Mouse (Mus musculus) heart, embryonic 12.5 days (tissue): ENCODE data around the gene St3gal2. TPM values are rescaled to one million over a fixed set of nuclear protein-coding genes. Genes with fewer than 3 reads are reported as not detected.
"Not testable (repeated sequence)": the region's sequence is repeated elsewhere in the genome, so short reads cannot be mapped to it uniquely, and the experiment has no call there.

ENCODE experiments used
- ATAC-seq: fragments of 200-750 bp; cut with Nextera tagmentation; 2 replicates; pipeline ENCODE4 v1.8.0; 2017; ENCODE audit warnings: moderate TSS enrichment, moderate library complexity; ENCODE audit not compliant: insufficient number of reproducible peaks, low FRiP score
- H3K27ac ChIP-seq: fragments of 300-500 bp; sonication (generic); 2 replicates; pipeline ENCODE4 v1.5.1; 2016; ENCODE audit warnings: mild to moderate bottlenecking, moderate library complexity; ENCODE audit not compliant: poor library complexity, severe bottlenecking
- H3K27me3 ChIP-seq: fragments of 300-500 bp; sonication (generic); replicated peaks from 2 replicates; pipeline ENCODE4 v1.6.1; 2016; ENCODE audit warnings: mild to moderate bottlenecking, moderate library complexity
- H3K36me3 ChIP-seq: fragments of 300-500 bp; sonication (generic); 2 replicates; pipeline ENCODE4 v1.6.1; 2016; ENCODE audit warnings: mild to moderate bottlenecking, moderate library complexity
- H3K4me1 ChIP-seq: fragments of 300-500 bp; sonication (generic); replicated peaks from 2 replicates; pipeline ENCODE4 v1.6.1; 2016; ENCODE audit warnings: mild to moderate bottlenecking
- H3K4me2 ChIP-seq: fragments of 300-500 bp; sonication (generic); 2 replicates; pipeline ENCODE4 v1.6.1; 2016; ENCODE audit warnings: mild to moderate bottlenecking, moderate library complexity
- H3K4me3 ChIP-seq: fragments of 300-500 bp; sonication (generic); 2 replicates; pipeline ENCODE4 v1.5.1; 2016; ENCODE audit warnings: mild to moderate bottlenecking
- H3K9ac ChIP-seq: fragments of 300-500 bp; sonication (generic); 2 replicates; pipeline ENCODE4 v1.6.1; 2016; ENCODE audit warnings: mild to moderate bottlenecking, moderate library complexity
- H3K9me3 ChIP-seq: fragments of 300-500 bp; sonication (generic); replicated peaks from 2 replicates; pipeline ENCODE4 v1.6.1; 2016; ENCODE audit warnings: mild to moderate bottlenecking, moderate library complexity
- WGBS: fragments of 180-500 bp; shearing (Covaris S2); methylation state at CpG from one replicate; pipeline ENCODE4 v1.1.7; 2016; 5-methylcytosine and 5-hydroxymethylcytosine counted together
- polyA plus RNA-seq: library from polyadenylated mRNA; unstranded; fragments of >200 nt; fragmentation: Nextera tagmentation; extraction: Ambion mirVana; gene quantifications from 2 replicates; pipeline ENCODE4 v1.2.1, GENCODE M21; 2016

The St3gal2 gene
- polyA plus RNA-seq, 1 experiment from 2014 or later: 27.6 TPM

DNA sequence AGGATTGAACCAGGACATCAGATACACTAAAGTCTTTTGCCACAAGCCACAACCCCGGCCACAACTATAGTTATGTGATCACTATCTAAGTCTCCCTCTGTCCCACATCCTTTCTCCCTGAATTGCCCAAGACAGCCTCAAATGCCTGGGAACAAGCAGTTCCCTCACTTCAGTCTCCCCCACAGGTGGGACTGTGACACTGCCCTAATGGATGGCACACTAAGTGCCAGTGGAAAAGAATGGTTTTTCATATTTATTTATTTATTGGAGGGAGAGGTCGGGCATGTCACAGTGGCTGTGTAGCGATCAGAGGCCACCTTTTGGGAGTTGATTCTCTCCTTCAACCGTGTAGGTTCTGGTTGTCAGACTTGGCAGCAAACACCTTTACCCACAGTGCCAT, 26.0 kb downstream of the St3gal2 start:
- H3K27ac ChIP-seq: no peak overlapping the region
- H3K4me3 ChIP-seq: no peak overlapping the region
- 0 out of 2 replicates have a peak, but pooled peaks cover 2% of the 10 kb centered on the region for H3K36me3 ChIP-seq
- 66% methylated on average over 4 of the region's 4 CpGs for WGBS
- H3K9ac ChIP-seq: no peak overlapping the region
- H3K27me3 ChIP-seq: no peaks in the 10 kb centered on the region
- no peak for ATAC-seq
- H3K9me3 ChIP-seq: no peaks in the 10 kb centered on the region
- H3K4me2 ChIP-seq: no peak overlapping the region
- peaks cover 60% of the 10 kb centered on the region for H3K4me1 ChIP-seq

DNA sequence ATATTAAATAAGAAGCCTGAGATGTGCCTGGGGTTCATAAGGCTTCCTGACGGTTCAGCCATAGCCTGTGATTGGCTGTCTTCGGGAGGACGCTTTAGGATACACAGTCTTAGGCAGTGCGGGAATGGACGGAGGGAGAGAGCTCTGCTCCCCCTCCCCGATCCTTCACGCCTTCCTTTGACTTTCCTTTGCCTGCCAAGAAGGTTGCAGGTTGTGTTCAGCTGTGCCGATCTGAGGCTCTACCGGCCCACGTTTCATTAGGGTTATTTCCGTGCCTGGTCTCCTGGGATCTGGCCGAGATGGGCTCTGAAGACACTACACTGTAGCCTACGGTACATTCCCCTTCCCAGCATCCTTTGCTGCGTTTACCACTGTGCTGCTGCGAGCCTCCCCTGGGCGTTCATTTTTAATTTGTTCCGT, 30.4 kb downstream of the St3gal2 start:
- Histone ChIP-seq H3K4me2 (no peak overlapping the region), H3K9me3 (no peaks in the 10 kb centered on the region), H3K27ac (no peak overlapping the region), H3K36me3 (peaks cover 30% of the 10 kb centered on the region), H3K4me3 (no peak overlapping the region), H3K9ac (no peak overlapping the region), H3K4me1 (peaks cover 28% of the 10 kb centered on the region), H3K27me3 (no peaks in the 10 kb centered on the region)
- 81% methylated on average over 17 of the region's 17 CpGs for WGBS
- ATAC-seq: no peak

DNA sequence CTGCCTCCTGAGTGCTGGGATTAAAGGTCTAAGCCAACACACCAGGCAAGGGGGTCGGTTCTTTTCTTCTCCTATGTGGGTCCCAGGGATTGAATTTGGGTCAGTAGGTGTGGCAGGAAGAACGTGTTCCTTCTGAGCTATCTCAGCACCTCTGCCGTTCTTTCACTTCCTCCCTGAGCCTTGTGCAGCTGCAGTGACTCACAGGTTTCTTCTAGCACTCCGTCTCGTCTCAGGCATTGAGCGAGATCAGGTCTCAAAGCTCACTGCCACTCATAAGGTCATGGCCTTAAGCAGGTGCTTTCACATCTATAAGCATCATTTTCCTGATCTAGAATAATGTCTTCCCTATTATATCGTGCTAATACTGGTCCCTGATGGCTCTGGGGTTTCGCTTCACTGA, 35.1 kb downstream of the St3gal2 start:
- no peak overlapping the region for H3K9ac ChIP-seq
- H3K9me3 ChIP-seq: no peaks in the 10 kb centered on the region
- H3K36me3 ChIP-seq: peaks cover 61% of the 10 kb centered on the region
- H3K27me3 ChIP-seq: no peaks in the 10 kb centered on the region
- peaks cover 11% of the 10 kb centered on the region; the same call in 1 of the 2 replicates for H3K4me1 ChIP-seq
- no peak overlapping the region for H3K27ac ChIP-seq
- no peak overlapping the region for H3K4me3 ChIP-seq
- ATAC-seq: no peak
- no peak overlapping the region for H3K4me2 ChIP-seq
- WGBS: 71% methylated on average over 8 of the region's 8 CpGs

DNA sequence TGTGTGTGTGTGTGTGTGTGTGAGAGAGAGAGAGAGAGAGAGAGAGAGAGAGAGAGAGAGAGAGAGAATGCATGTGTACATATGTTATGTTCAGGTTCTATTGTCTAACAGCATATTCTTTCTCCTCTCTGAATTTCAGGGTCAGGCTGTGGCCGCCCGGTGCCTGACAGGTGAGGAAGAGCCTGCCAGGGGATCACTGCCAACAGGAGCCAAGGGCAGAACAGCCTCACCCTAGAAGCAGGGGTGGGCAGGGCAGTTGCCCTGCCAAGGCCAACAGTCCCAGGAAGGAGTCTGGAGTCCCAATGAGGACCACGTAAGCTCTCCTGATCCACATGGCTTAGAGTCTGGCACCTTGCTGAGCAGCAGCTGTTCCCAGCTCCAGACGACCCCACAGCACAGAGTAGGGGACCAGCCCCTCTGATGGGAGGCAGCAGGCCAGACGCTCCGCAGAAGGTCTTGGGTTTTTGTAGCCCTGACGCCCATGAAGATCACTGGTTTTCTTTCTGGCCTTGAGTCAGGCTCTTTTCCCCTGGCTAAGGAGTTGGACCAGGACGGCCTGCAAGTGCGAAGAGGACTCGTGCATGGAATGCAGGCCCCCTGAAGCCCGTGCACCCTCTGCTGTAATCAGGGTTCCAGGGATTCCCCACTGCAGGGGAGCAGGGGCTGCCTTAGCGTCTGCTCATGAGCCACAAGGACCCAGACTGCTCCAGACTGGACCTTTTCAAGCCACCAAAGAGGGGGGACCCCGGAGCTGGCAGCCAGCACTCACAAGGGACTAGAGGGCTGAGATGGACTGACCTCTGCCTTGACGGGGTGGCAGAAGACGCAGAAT, 37.1 kb downstream of the St3gal2 start:
- H3K4me2 ChIP-seq: no peak overlapping the region

DNA sequence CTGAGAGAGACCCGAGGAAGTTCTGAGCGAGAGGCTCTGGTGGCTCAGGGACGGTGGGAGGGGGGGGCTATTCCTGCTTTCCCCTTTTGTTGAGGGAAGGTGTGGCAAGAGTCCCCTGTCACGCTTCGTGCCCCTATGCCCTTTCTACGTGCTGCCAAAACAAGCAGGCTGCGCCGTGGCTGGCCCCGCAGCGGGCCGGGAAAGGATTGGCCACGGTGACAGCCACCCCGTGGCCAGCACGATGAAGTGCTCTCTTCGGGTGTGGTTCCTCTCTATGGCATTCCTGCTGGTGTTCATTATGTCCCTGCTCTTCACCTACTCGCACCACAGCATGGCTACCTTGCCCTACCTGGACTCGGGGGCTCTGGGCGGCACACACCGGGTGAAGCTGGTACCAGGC, 37.7 kb downstream of the St3gal2 start:
- WGBS: 85% methylated on average over 19 of the region's 19 CpGs
- Histone ChIP-seq H3K9me3 (no peaks in the 10 kb centered on the region), H3K4me1 (peaks cover 8% of the 10 kb centered on the region; the same call in 1 of the 2 replicates), H3K27me3 (no peaks in the 10 kb centered on the region), H3K36me3 (peaks cover 65% of the 10 kb centered on the region), H3K4me2 (no peak overlapping the region), H3K9ac (no peak overlapping the region), H3K27ac (no peak overlapping the region), H3K4me3 (no peak overlapping the region)
- peak; percentile 33; the same call in 1 of the 2 replicates for ATAC-seq

More for the DNA sequence above, 37.1 kb downstream of the St3gal2 start:
- H3K27me3 ChIP-seq: no peaks in the 10 kb centered on the region
- no peak overlapping the region for H3K4me3 ChIP-seq
- peaks cover 8% of the 10 kb centered on the region; the same call in 1 of the 2 replicates for H3K4me1 ChIP-seq
- H3K27ac ChIP-seq: no peak overlapping the region
- WGBS: 79% methylated on average over 15 of the region's 15 CpGs
- H3K9me3 ChIP-seq: no peaks in the 10 kb centered on the region
- ATAC-seq: no peak
- H3K36me3 ChIP-seq: peaks cover 63% of the 10 kb centered on the region
- no peak overlapping the region; the same call in 1 of the 2 replicates for H3K9ac ChIP-seq

DNA sequence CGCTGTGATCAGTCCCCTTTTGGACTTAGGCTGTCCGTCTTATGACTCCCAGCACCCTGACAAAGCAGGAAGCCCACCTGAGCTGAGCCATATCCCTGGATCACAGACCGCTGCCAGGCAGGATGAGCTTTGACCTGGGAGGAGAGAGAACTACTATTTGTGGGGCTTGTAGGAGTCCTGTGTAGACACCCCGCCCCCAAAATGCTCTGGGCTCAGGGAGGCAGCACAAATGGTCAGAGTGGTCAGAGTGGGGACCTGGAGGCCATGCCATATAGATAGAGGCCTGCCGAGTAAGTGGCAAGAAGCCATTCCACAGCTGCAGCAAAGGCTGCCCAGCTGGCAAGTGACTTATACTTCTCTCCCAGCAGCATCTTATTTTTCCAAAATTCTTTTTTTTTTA, 38.4 kb downstream of the St3gal2 start:
- no peaks in the 10 kb centered on the region for H3K27me3 ChIP-seq

DNA sequence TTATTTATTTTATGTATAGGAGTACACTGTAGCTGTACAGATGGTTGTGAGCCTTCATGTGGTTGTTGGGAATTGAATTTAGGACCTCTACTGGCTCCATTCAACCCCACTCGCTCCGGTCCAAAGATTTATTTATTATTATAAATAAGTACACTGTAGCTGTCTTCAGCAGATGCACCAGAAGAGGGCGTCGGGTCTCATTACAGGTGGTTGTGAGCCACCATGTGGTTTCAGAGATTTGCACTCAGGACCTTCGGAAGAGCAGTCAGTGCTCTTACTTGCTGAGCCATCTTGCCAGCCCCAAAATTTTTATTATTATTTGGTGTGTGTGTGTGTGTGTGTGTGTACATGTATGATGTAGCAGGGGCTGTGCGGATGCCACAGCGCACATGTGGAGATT, 38.8 kb downstream of the St3gal2 start:
- H3K4me1 ChIP-seq, H3K9me3 ChIP-seq, H3K9ac ChIP-seq, H3K4me3 ChIP-seq, ATAC-seq, H3K27me3 ChIP-seq, H3K4me2 ChIP-seq, H3K27ac ChIP-seq: not testable (repeated sequence)
- WGBS: 92% methylated on average over 7 of the region's 7 CpGs
- H3K36me3 ChIP-seq: peaks cover 64% of the 10 kb centered on the region

More for the DNA sequence above, 38.4 kb downstream of the St3gal2 start:
- Histone ChIP-seq H3K9me3 (no peaks in the 10 kb centered on the region), H3K4me2 (no peak overlapping the region), H3K4me3 (no peak overlapping the region), H3K4me1 (peaks cover 8% of the 10 kb centered on the region; the same call in 1 of the 2 replicates), H3K27ac (no peak overlapping the region), H3K36me3 (peaks cover 66% of the 10 kb centered on the region), H3K9ac (no peak overlapping the region)
- no peak for ATAC-seq
- 80% methylated on average over 5 of the region's 5 CpGs for WGBS

DNA sequence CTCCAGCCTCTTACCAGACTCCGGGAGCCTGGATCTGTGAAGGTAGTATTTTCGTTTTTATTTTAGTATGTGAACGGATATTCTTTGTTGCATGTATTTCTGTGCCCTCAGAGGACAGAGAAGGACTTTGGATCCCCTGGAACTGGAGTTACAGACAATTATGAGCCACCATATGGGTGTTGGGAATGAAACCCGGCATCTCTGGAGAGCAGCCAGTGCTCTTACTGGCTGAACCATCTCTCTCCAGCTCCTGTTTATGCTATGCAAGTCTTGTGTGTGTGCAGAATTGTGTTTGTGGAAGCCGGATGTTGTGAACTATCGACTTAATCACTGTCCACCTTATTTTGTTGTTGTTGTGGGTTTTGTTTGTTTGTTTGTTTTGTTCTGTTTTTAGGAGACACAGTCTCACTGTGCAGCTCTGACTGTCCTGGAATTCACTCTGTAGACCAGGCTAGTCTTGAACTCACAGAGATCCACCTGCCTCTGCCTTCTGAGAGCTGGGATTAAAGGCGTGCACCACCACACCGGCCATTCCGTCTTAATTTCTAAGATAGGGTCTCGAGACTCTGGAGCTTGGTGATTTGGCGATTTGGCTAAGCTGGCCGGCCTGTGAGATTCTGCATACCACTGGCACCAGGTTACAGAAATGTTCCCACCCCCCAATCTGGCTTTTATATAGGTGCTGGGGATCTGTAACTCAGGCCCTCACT, 39.5 kb downstream of the St3gal2 start:
- WGBS: 95% methylated on average over 12 of the region's 12 CpGs
- Histone ChIP-seq H3K4me2 (no peak overlapping the region), H3K4me3 (no peak overlapping the region), H3K27ac (no peak overlapping the region), H3K36me3 (peaks cover 57% of the 10 kb centered on the region), H3K27me3 (no peaks in the 10 kb centered on the region), H3K9me3 (no peaks in the 10 kb centered on the region), H3K9ac (no peak overlapping the region), H3K4me1 (peaks cover 11% of the 10 kb centered on the region)
- no peak for ATAC-seq

DNA sequence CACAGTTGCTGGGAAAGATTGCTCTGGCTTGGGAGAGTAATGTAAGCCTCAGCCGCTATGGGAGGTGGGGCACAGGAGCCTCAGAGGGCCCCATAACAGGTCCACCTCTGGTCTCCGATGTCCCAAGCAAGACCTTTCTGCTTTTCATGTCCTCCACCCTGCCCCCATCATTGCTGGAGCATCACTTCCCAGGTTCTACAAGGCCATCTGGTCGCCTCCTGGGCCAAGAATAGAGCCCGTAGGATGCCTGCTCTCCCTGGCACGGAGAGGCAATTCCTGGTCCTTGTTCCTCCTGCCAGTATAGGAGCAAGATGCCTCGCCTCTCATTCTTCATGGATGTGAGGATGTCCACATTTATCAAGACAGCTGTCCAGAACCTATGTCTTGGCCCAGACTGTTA, 40.2 kb downstream of the St3gal2 start:
- 89% methylated on average over 6 of the region's 6 CpGs for WGBS
- Histone ChIP-seq H3K27me3 (no peaks in the 10 kb centered on the region), H3K36me3 (peaks cover 56% of the 10 kb centered on the region)

DNA sequence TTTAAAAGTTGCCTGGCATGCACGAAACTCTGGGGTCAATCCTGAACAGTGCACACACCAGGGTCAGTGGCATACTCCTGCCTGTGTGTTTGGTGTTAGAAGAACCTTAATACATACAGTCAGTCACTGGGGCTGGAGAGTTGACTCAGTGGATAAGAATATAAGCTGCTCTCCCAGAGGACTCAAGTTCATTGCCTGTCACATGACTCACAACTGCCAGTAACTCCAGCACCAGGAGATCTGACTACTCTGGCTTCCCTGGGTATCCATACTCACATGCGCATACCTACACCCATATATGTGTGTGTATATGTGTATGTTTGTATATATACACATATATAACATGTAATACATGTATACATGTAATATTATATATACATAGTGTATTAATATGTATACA, 43.3 kb downstream of the St3gal2 start:
- Histone ChIP-seq H3K4me2 (no peak overlapping the region), H3K9me3 (no peaks in the 10 kb centered on the region), H3K27me3 (no peaks in the 10 kb centered on the region), H3K36me3 (peaks cover 52% of the 10 kb centered on the region), H3K4me1 (peaks cover 28% of the 10 kb centered on the region), H3K4me3 (no peak overlapping the region), H3K27ac (no peak overlapping the region), H3K9ac (no peak overlapping the region)
- WGBS: 93% methylated on average over 2 of the region's 2 CpGs
- ATAC-seq: no peak

More for the DNA sequence above, 40.2 kb downstream of the St3gal2 start:
- ATAC-seq: no peak
- Histone ChIP-seq H3K9me3 (no peaks in the 10 kb centered on the region), H3K4me2 (no peak overlapping the region), H3K4me1 (peaks cover 17% of the 10 kb centered on the region), H3K27ac (no peak overlapping the region), H3K9ac (no peak overlapping the region), H3K4me3 (no peak overlapping the region)

DNA sequence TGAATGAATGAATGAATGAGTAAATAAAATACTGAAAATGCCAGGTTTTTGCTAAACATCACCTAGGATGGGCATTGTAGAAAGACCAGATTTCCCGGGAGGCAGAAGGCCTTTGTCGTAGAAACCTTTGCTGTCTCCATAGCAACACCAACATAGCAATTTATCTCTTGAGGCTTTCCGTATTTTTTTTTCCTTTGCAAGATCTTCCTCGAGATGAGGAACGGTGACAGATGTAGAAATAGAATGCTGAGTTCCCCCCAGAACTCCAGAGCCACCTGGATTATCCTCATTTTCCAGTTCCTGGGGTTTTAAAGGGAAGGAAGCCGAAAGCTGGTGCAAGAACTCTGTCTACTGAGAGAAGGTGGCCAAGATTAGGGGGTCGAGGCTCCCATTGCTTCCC, 44.9 kb downstream of the St3gal2 start:
- ATAC-seq: no peak
- Histone ChIP-seq H3K27me3 (no peaks in the 10 kb centered on the region), H3K4me3 (no peak overlapping the region), H3K9ac (no peak overlapping the region), H3K9me3 (no peaks in the 10 kb centered on the region), H3K4me2 (no peak overlapping the region), H3K4me1 (peaks cover 27% of the 10 kb centered on the region), H3K36me3 (peaks cover 44% of the 10 kb centered on the region), H3K27ac (peak overlapping the region; percentile 73; the same call in 1 of the 2 replicates)
- WGBS: 68% methylated on average over 7 of the region's 7 CpGs
